Comparison of ENCODE assay signal across 8 mouse cellular contexts in genomic region chr13:12464844-12465243, GRCm38 (mm10). TPM values are rescaled to one million over a fixed set of nuclear protein-coding genes. Genes with fewer than 3 reads are reported as not detected.
DNase-seq lines count a peak whose midpoint lies in the region; ATAC-seq and TF ChIP-seq lines count a peak whose summit lies in the region.

Lgals8 (minus strand) TSS chr13:12464944.

- no peaks in the 10 kb centered on the region for H3K36me3 ChIP-seq in kidney, adult 2 months (ENCODE audit: control insufficient read depth, insufficient read depth, low read length)
- no peaks in the 10 kb centered on the region for H3K36me3 ChIP-seq in intestine, embryonic 14.5 days (ENCODE audit: control insufficient read depth, insufficient read depth, low read length)

- no peak within 1 kb of the TSS for H3K9ac ChIP-seq in intestine, embryonic 14.5 days (ENCODE audit: low read length)

- TF ChIP-seq POLR2A in kidney, adult 2 months (IDR thresholded peaks at IDR 0.05; ENCODE audit: low read depth, low read length): no peak

- no peaks in the 10 kb centered on the region for H3K27me3 ChIP-seq in kidney, adult 2 months (replicated peaks; ENCODE audit: control insufficient read depth, insufficient read depth, low read length)
- H3K27me3 ChIP-seq in intestine, embryonic 14.5 days (replicated peaks; ENCODE audit: control insufficient read depth, insufficient read depth, low read length): no peaks in the 10 kb centered on the region

- H3K4me1 ChIP-seq in kidney, adult 2 months (ENCODE audit: control insufficient read depth, insufficient read depth, low read length): 0 out of 2 replicates have a peak, but pooled peaks cover under 1% of the 10 kb centered on the region
- H3K4me1 ChIP-seq in intestine, embryonic 14.5 days (replicated peaks; ENCODE audit: control insufficient read depth, insufficient read depth, low read length): peaks cover 6% of the 10 kb centered on the region; the same call in 1 of the 2 replicates

- H3K27ac ChIP-seq in kidney, adult 2 months (ENCODE audit: insufficient read depth, low read depth, low read length): no peak within 1 kb of the TSS
- H3K27ac ChIP-seq in intestine, embryonic 14.5 days (ENCODE audit: low read depth): no peak within 1 kb of the TSS

- no peak for ATAC-seq in activated CD4-positive, CD25-positive, alpha-beta regulatory T cell, adult 4 months
- ATAC-seq in intestine, embryonic 14.5 days (replicated peaks; ENCODE audit: low FRiP score, low TSS enrichment, low read depth): no peak
- no peak for ATAC-seq in megakaryocyte progenitor cell, adult 5-6 weeks (replicated peaks; ENCODE audit: poor library complexity)

- no peak within 1 kb of the TSS for H3K4me2 ChIP-seq in intestine, embryonic 14.5 days (ENCODE audit: low read length)

- intact Hi-C loops in gastrocnemius, postnatal 14 days (cut with DNase I; ENCODE audit: low total_unique reads): no loop called here

- no peak for TF ChIP-seq CTCF in kidney, adult 2 months (conservative IDR thresholded peaks at IDR 0.05; ENCODE audit: insufficient read depth, insufficient read length, low read depth, low read length)

- H3K4me3 ChIP-seq in kidney, adult 2 months (ENCODE audit: insufficient read depth, low read depth, low read length): no peak within 1 kb of the TSS
- H3K4me3 ChIP-seq in intestine, embryonic 14.5 days (ENCODE audit: low read depth, low read length): no peak within 1 kb of the TSS

- H3K9me3 ChIP-seq in intestine, embryonic 14.5 days (ENCODE audit: control insufficient read depth, low read length): no peaks in the 10 kb centered on the region

- WGBS in kidney, adult 2 months: 84% methylated on average over 1 of the region's 1 CpGs
- WGBS in intestine, embryonic 14.5 days: 78% methylated on average over 1 of the region's 1 CpGs

- no peak for DNase-seq in kidney, adult 2 months
- DNase-seq in kidney, adult 18-20 months: no peak
- DNase-seq in gastrocnemius, postnatal 14 days: no peak
- DNase-seq in intestine, embryonic 14.5 days (ENCODE audit: low spot score): no peak
- no peak for DNase-seq in frontal cortex, postnatal 10 days (ENCODE audit: low spot score in 2 of 2)
- no peak for DNase-seq in thymus, adult 18-20 months

RNA-seq across cellular contexts. Expression of gene Lgals8, which starts in this region (rescaled TPM):
- 34.6 and 40.3 TPM in 2 replicates for polyA plus RNA-seq in kidney, adult 2 months (2012; rRNA removed)
- 100 to 1,000 TPM in 1 of 2 experiments, 10 to 100 TPM in 1; 70.6 to 109 TPM for polyA plus RNA-seq in activated CD4-positive, CD25-positive, alpha-beta regulatory T cell, adult 4 months (2017; shearing (Covaris generic))
- total RNA-seq in gastrocnemius, postnatal 14 days (2021): 10 to 100 TPM; 24.6 to 27.0 TPM
- polyA plus RNA-seq in intestine, embryonic 14.5 days (2014; fragmentation: Nextera tagmentation; extraction: Ambion mirVana): 27.3 and 28.2 TPM in 2 replicates
- total RNA-seq in megakaryocyte progenitor cell, adult 5-6 weeks (2015): 22.4 and 25.1 TPM in 2 replicates
- total RNA-seq in megakaryocyte progenitor cell, adult 5-6 weeks (2017): 33.6 and 48.2 TPM in 2 replicates
